Mouse (Mus musculus) inflammation-experienced regulatory T-cells, adult 6 months (primary cell): ENCODE data around the gene Plcxd3. TPM values are rescaled to one million over a fixed set of nuclear protein-coding genes. Genes with fewer than 3 reads are reported as not detected.

Source experiments
- ATAC-seq: one replicate; pipeline ENCODE4 v1.8.0; 2017
- polyA plus RNA-seq, 3 experiments: library from polyadenylated mRNA; unstranded; fragments of 100-300 nt; shearing (Covaris generic); gene quantifications; one replicate each; pipeline ENCODE4 v1.2.1; 2017

Plcxd3 gene
- polyA plus RNA-seq = not detected

DNA sequence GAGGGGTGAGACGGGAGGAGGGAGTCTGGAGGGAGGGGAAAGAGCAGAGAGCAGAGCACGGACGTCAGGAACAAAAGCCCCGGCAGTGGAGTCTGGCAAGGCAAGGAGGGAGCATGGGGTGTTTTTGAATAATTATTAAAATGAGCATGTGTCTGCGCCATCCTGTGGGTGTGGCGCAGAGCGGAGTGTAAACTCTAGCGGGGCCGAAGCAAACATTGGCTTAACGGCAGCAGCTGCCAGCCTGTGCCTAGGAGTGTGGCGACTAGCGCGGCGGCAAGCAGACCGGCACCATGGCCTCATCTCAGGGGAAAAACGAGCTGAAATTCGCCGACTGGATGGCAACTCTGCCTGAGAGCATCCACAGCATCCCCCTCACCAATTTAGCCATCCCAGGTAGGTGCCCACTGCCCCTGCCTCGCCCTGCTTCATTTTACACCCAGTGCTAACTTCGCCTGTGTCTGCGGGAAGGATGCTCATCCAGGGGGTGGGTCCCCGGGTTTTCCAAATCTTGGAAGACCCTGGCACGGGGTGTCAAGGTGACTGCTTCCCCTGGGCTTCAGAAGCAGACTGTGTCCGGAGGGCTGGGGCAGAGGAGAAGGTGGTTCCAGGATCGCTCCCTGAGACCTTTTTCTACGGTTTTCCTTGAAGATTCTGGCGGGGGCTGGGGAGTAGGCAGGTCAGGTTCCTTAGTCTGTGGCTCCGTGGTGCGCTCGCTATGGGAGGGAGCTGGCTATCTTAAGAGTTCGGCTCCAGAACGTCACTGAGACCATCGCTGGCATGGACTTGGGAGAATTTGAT, at the start of gene Plcxd3:
Gene Plcxd3, plus strand, starts transcription at position 69 of the 798 bp plus-strand sequence.
- no peak for ATAC-seq

GRCm38 (mm10) chr15:4331867-4332266, 43.4 kb upstream of the Plcxd3 start:
- ATAC-seq = no peak

DNA sequence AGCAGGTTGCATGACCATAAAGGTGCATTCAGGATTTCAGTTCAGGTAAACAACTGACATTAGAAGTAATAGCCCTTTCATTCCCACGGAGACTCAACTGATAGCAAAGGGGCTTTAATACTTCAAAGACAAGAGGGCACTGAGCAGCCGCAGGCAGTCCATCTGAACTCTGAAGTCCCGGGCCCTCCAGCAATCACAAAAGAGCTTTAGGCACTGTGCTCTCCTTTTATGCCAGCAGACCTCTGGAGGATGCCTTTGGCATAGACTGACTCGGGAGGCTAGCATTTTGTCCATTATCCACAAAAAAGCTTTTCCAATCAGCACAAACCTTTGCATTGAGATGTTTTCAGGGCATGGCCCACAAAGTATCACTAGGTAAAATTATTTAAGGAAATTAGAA, 33.7 kb upstream of the Plcxd3 start:
- ATAC-seq = no peak

DNA sequence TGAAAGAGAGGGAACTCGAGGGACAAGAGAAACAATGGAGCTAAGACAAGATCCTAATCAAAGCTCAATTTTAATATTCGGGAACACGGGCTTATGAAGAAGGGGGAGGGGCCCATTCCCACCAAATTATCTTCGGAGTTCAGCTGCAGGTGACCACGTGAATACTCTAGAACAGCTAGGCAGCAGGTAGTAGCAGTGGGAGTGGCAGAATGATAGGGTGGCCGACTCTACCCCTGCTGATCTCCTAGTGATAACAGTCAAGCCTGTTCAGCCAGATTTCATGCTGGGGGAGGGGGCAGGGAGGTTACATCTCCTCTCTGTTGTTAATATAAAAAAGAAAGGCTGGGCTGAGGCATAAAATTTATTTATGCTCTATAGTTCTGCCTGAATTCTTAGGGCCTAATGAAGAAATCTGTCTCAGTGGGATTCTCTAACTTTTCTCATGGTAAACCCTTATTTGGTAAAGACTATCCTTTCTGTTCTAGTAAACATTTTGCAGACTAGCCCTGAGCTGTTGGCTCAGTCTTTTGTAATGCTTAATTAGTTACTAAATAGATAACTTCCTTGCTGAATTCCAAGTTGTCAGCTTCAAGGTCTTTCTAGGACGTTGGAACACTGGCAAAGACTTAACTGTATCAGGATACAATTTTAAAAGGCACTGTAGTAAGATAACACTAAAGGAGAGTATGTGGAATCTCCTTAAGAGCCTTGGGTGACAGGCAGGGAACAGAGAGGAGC, 26.3 kb upstream of the Plcxd3 start:
- no peak for ATAC-seq

DNA sequence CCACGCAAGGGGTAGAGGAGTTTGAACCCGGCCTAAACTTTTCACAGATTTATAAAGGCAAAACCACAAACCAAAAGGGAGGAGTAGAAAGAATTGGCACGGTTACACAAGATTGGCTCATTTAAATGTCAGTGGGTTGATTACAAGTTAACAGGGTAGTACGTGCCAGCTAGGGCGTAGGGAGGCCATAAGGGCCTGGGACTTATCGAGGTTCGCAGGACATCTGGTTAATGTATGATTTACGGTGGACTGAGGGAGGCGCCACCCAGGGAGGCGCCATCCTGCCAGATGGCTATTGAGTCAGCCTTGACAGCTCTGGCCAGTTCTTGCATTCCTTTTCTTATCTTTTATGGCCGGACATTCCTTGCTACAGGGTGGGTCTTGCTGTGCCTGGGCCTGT, 18.9 kb upstream of the Plcxd3 start:
- ATAC-seq = no peak

DNA sequence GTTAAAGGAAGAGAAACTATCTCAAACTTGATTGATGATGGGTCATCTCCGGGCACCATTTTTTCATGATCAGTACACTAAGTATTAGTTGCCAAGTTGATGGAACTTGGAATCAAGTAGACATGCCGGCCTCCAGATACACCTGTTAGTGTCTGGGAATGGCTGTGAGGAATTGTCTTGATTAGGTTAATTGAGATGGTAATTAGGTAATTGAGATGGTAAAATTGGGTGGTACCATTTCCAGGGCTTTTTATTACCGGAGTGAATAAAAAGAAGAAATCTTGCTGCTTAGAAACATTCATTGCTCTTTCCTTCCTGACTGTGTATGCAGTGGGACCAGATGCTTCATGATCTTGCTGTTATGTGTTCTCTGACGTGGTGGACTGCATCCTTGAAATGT, 17.6 kb upstream of the Plcxd3 start:
- no peak for ATAC-seq

GRCm38 (mm10) chr15:4367801-4368200, 7.5 kb upstream of the Plcxd3 start:
- no peak for ATAC-seq

- no peak for ATAC-seq
Measured at GRCm38 (mm10) chr15:4374453-4374990, 769 bp upstream of the Plcxd3 start.

DNA sequence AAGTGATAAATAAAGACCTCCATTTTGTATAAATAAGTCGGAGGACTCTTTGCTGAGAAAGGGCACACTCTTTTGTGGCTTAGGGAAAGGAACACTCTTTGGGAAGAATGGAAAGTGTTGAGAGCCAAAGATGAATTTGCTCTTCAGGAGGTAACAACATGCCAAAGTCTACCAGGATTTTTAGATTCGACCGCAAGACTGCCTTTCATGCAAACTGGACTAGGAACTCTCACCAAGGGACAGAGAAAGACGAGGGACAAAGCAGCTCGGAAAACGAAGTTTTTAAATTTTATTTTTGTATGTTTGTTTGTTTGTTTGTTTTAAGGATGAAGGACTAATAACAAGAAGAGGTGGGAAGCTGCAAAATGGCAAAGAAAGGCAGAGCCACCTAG, 264 bp upstream of the Plcxd3 start:
- ATAC-seq = no peak

DNA sequence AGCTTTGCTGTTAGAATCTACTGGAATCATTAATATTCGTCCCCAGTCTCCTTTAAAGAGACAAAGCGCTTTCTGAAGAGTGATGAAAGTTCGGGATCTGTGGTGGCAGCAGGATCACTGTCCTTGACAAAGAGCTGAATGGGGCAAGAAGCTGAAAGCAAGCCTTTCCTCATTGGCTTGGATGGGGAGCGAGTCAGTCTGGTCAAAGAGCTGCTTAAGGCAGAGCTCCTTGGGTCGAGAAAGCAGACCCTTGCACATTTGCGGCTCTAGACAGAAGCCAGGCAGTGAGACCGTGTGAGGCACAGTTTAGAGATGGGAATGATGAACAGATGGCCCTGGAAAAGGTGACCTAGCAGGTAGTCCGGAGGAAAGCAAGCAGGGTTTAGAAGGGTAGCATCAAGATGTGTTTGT, 935 bp downstream of the Plcxd3 start:
- no peak for ATAC-seq

- ATAC-seq = no peak
Measured at GRCm38 (mm10) chr15:4378766-4379165, 3.5 kb downstream of the Plcxd3 start.

GRCm38 (mm10) chr15:4387774-4388173, 12.5 kb downstream of the Plcxd3 start:
- ATAC-seq = no peak

DNA sequence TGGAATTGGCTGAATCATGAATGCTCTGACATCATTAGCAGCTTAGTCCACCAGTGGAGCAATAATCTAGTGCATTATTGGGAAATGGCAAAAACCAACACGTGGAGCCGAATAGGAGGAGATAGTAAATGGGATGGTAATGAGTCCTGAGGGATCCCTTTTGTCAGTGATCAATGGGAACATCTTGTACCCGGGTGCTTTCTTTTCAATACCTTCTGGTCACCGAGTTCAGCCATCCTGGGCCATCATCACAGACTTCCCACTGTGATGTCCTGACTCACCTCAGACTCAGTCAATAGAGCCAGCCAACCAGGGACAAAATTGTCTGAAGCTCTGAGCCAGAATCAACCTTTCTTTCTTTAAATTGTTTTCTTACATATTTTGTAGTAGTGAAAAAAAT, 24.8 kb downstream of the Plcxd3 start:
- no peak for ATAC-seq

DNA sequence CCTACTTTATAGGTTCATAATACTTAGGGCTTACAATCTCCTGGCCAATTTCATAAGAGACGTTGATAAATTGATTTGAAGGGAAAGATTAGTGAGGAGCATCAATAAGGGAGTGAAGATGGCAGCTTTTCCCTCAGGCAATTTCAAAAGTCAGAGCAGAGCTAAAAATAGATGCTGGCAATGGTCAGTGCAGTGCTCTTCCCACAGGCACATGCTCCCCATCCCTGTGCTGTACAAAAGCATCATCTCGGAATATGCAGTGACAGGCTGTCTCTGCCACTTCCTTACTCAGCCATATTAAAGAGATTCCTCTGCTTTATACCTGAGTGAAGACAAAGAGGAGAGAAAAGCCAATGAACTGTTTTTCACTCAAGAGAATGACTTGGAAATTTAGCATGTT, 36.0 kb downstream of the Plcxd3 start:
- no peak for ATAC-seq

DNA sequence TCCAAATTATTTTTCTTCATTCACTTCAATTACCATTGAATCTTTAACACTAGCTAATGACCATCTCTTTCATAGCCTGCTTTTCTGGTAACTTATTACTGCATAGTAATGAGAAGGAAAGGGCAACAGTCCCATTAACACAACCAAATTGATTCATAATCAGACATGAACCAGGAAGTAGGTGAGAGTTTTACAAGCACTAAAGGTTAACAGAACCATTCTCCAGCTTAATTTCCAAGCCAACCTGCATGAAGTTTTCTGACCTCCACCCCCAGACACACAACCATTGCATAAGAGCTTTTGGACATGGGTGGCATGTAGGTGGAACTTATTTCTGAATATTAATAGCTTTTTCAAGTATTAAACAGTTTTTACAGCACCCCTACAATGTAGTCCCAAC, 64.8 kb downstream of the Plcxd3 start:
- ATAC-seq = no peak

GRCm38 (mm10) chr15:4496182-4496581, 120.9 kb downstream of the Plcxd3 start:
- no peak for ATAC-seq

DNA sequence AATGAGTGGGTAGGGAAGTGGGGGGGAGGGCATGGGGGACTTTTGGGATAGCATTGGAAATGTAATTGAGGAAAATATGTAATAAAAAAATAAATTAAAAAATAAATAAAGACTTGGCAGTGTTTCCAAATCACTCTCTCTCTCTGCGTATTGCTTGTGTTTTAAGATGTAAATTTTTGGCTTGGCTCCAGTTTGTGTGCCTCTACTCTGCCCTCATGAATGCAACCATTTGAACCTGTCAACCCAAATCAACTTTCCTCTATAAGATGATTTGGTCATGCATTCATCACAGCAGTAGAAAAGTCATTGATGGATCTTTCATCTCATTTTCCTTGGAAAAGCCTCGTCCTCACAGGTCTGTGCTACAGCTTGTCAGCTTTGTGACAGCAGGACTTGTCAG, 121.7 kb downstream of the Plcxd3 start:
- no peak for ATAC-seq

DNA sequence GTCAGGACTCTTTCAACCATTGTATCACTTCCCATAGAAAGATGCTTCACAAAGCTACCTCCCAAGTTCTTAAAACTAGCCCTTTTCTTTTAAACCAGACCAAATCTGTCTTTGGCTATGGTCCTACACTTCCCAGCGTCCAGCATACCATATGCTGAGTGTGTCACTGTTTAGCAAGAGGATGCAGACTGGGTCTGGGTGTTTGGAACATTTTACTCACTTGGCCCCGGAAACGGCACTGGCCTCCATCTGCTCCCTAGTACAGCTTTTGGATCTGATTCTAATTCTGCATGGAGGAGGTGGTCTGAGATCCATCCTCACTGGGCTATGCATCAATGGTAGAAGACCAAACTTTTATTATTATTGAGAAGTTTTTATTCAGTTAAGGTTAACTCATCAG, 122.7 kb downstream of the Plcxd3 start:
- no peak for ATAC-seq

DNA sequence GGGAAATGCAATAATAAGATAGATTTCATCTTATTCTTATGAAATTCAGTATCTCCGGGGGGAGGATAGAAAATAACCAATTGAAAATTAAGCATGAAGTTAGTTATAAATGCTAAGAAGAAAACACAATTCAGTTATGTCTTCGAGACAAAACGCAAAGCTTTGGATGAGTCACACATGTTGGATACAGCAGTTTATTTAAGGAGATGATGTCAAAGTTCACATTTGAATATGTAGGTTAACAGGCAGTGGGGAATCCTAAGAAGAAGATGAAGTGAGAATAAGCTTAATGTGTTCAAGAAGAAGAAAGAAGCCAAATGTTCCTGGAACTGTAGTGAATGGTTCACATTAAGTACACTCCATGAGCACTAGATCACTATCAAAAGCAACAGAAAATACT, 128.1 kb downstream of the Plcxd3 start:
- ATAC-seq = no peak

DNA sequence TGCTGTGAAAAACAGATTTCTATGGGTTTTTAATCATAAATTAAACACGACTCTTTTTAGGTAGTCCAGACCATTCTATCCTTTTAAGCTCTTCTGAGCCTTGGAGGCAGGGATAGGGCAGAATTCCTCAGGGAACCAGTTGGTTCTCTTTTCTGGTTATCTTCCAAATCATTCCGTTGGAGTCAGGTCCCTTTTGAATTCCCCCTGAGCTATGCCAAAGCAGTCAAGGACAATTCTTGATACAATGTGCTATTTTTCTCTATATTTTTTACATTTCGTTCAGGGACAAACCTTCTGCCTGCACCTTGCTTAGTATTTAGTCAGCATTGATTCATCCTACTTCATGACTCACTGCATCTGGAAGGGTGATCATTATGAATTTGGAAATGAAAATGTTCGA, 128.5 kb downstream of the Plcxd3 start:
- ATAC-seq = no peak

- no peak for ATAC-seq
Measured at GRCm38 (mm10) chr15:4514724-4515123, 139.4 kb downstream of the Plcxd3 start.

DNA sequence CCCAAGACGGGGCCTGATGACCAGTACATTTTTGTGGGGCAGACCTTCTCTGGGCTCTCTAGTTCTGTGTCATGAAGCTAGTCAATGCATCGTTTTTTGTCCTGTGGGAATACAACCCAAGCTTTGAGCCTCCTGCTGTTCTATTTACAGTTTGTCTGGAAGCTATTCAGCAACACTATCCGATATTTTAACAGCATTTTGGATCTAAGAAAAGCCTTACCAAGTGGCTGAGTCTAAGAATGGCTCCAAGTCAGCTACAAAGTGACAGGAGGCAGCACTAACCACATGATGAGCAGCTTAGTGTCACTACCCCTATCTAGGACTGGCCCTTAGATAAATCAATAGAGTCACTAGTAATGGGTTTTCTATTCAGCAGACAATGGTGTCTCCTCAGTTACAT, 149.3 kb downstream of the Plcxd3 start:
- ATAC-seq = no peak

GRCm38 (mm10) chr15:4533700-4534099, 158.4 kb downstream of the Plcxd3 start:
- no peak for ATAC-seq

GRCm38 (mm10) chr15:4559121-4559520, 183.8 kb downstream of the Plcxd3 start:
- no peak for ATAC-seq
